Mouse (Mus musculus) lung, adult 2 months (tissue): Measurements from ENCODE around the gene Mlip.

Experiments used
- CTCF ChIP-seq: fragments of 200-500 bp; IDR thresholded peaks from 2 replicates; pipeline ENCODE4 v1.5.1; 2011; ENCODE audit warnings: mild to moderate bottlenecking, low read length, control low read depth; ENCODE audit not compliant: insufficient read depth
- POLR2A ChIP-seq: fragments of 200-500 bp; IDR thresholded peaks from 2 replicates; pipeline ENCODE4 v1.6.1; 2011; ENCODE audit warnings: low read depth, mild to moderate bottlenecking, control low read depth, low read length, borderline replicate concordance; ENCODE audit errors: extremely low read depth

GRCm38 (mm10) chr9:77376561-77376960 is 23.8 kb upstream of the Mlip start:
- no peak for TF ChIP-seq CTCF
- no peak for TF ChIP-seq POLR2A
